In genomic region chr6:34204971-34205572, GRCm38 (mm10) we compare ENCODE assay signal across 8 mouse cellular contexts. TPM values are rescaled to one million over a fixed set of nuclear protein-coding genes. Genes with fewer than 3 reads are reported as not detected.
DNase-seq lines count a peak whose midpoint lies in the region; ATAC-seq lines count a peak whose summit lies in the region.

No protein-coding gene starts in this region.

- no peaks in the 10 kb centered on the region for H3K27me3 ChIP-seq in limb, embryonic 10.5 days (ENCODE audit: low read depth, poor library complexity, severe bottlenecking)
- no peaks in the 10 kb centered on the region for H3K27me3 ChIP-seq in forebrain, embryonic 15.5 days

- intact Hi-C loops in heart, postnatal 10 days (cut with DNase I): loop anchor here (2.0 kb wide), 1 partner anchor 72 kb away; no protein-coding TSS in a partner anchor
- intact Hi-C loops in heart, postnatal 25 days (cut with DNase I): loop anchor here (5.0 kb wide), 1 partner anchor 72 kb away; no protein-coding TSS in a partner anchor

- DNase-seq in heart, postnatal 10 days: peak; percentile 13 to 32
- no peak for DNase-seq in heart, postnatal 25 days (ENCODE audit: low spot score)
- peak; percentile 18 for DNase-seq in 416B (ENCODE audit: low read depth)
- peak; percentile 38 for DNase-seq in Muller cell, postnatal 12 days (ENCODE audit: inconsistent ontology term)
- DNase-seq in limb, embryonic 10.5 days (ENCODE audit: low spot score): peak; percentile 40
- peak; percentile 4 for DNase-seq in skeletal muscle tissue, adult 2 months (ENCODE audit: low read depth, low spot score)

- H3K4me1 ChIP-seq in limb, embryonic 10.5 days: peaks cover 6% of the 10 kb centered on the region
- H3K4me1 ChIP-seq in forebrain, embryonic 15.5 days: peaks cover 3% of the 10 kb centered on the region; the same call in 1 of the 2 replicates

- H3K9ac ChIP-seq in forebrain, embryonic 15.5 days (replicated peaks): no peak overlapping the region

- ATAC-seq in common myeloid progenitor, adult 5-6 weeks (replicated peaks; ENCODE audit: low read depth, poor library complexity, severe bottlenecking): 0 out of 2 replicates have a peak, but pooled peaks have one; percentile 39
- no peak for ATAC-seq in forebrain, embryonic 15.5 days (replicated peaks)

- 77% methylated on average over 8 of the region's 8 CpGs for WGBS in limb, embryonic 10.5 days
- 80% methylated on average over 8 of the region's 8 CpGs for WGBS in forebrain, embryonic 15.5 days

- H3K4me3 ChIP-seq in limb, embryonic 10.5 days: no peak overlapping the region
- H3K4me3 ChIP-seq in forebrain, embryonic 15.5 days: no peak overlapping the region

- no peaks in the 10 kb centered on the region for H3K36me3 ChIP-seq in limb, embryonic 10.5 days
- H3K36me3 ChIP-seq in forebrain, embryonic 15.5 days: no peaks in the 10 kb centered on the region

- no peak overlapping the region for H3K4me2 ChIP-seq in forebrain, embryonic 15.5 days (replicated peaks)

- H3K9me3 ChIP-seq in limb, embryonic 10.5 days (replicated peaks): no peaks in the 10 kb centered on the region
- no peaks in the 10 kb centered on the region for H3K9me3 ChIP-seq in forebrain, embryonic 15.5 days

- no peak overlapping the region for H3K27ac ChIP-seq in limb, embryonic 10.5 days
- H3K27ac ChIP-seq in forebrain, embryonic 15.5 days (replicated peaks): no peak overlapping the region

RNA-seq across cellular contexts. Expression of gene Slc35b4, which starts 28.2 kb away (rescaled TPM):
- total RNA-seq in heart, postnatal 10 days (2021): 10 to 100 TPM; 12.1 to 15.1 TPM
- 1 to 10 TPM; 8.7 to 9.8 TPM for total RNA-seq in heart, postnatal 25 days (2021)
- 28.8 and 29.5 TPM in 2 replicates for total RNA-seq in common myeloid progenitor, adult 5-6 weeks (2017)
- polyA plus RNA-seq in limb, embryonic 10.5 days (2016; fragmentation: Nextera tagmentation; extraction: Ambion mirVana): 37.9 and 40.1 TPM in 2 replicates
- 47.5 and 48.8 TPM in 2 replicates for polyA plus RNA-seq in forebrain, embryonic 15.5 days (2015; fragmentation: Nextera tagmentation; extraction: Ambion mirVana)
